Mouse (Mus musculus) Patski (cell line): ENCODE data around the gene Ucma. TPM values are rescaled to one million over a fixed set of nuclear protein-coding genes. Genes with fewer than 3 reads are reported as not detected.

Experiments
- ATAC-seq: fragments of 100-300 bp; one replicate; pipeline ENCODE4 v1.8.0; 2021
- CTCF ChIA-PET: fragments of 350-600 bp; sonication (Branson Sonifier 250); formaldehyde crosslinking; loops from one replicate; lab custom pipeline; 2022; ENCODE audit warnings: inconsistent platforms; lab: Charles Lee
- POLR2A ChIA-PET: fragments of 350-600 bp; sonication (Branson Sonifier 250); formaldehyde crosslinking; loops from one replicate; lab custom pipeline; 2022; ENCODE audit warnings: antibody characterized with exemption, inconsistent platforms; lab: Charles Lee
- DNase-seq: peaks from one replicate; pipeline ENCODE4 v3.0.0-alpha.2; 2011; ENCODE audit warnings: low read depth, low spot score
- H3K27me3 ChIP-seq: fragments of 371-371 bp; one replicate; pipeline ENCODE4 v1.5.1; 2021
- CTCF ChIP-seq: fragments of 100-300 bp; IDR thresholded peaks from one replicate; pipeline ENCODE4 v1.5.1; 2021
- in situ Hi-C: fragments of 300-500 bp; cut with MboI; formaldehyde crosslinking; loops from 3 replicates; pipeline ENCODE4 v1.11.1; 2018; ENCODE audit warnings: low pct_unique_long_range_greater_than_20kb, mixed read lengths
- polyA plus RNA-seq: library from polyadenylated mRNA; unstranded; gene quantifications from one replicate; pipeline ENCODE4 v1.2.3, GENCODE M21; 2021

The Ucma gene
- polyA plus RNA-seq, 1 experiment from 2014 or later = not detected

DNA sequence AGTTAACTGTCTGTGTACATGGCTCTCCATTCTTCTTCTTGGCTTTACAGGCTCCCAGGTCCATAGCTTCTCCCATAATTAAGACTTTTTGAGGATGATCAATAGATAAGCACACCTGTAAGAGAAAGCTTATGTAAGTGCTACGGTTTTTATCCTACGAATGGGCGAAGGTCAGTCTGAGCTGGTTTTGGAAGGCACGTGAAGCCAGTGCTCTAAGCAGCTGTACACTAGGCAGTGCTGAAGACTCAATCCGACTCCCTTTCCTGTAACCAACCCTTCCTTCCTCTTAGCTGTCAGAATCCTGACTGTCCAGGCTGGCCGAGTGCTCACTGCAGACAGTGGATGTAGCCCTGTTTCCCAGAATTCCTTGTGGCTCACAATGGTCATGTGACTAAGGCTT is 25.3 kb downstream of the Ucma start:
- POLR2A ChIA-PET = no interaction called here
- DNase-seq (no peak), ATAC-seq (no peak)
- no peaks in the 10 kb centered on the region for H3K27me3 ChIP-seq
- TF ChIP-seq CTCF = no peak
- CTCF ChIA-PET = no interaction called here
- in situ Hi-C loops = loop anchor here (10.0 kb wide), 1 partner anchor 86 kb away; the partner anchor contains the start of gene Phyh

- DNase-seq = no peak
- ChIA-PET CTCF (interaction anchor here (1.3 kb wide), 1 partner anchor 10 kb away, joined by 3 read pairs; no protein-coding TSS in a partner anchor), POLR2A (no interaction called here)
- ATAC-seq = no peak
- TF ChIP-seq CTCF = no peak
- H3K27me3 ChIP-seq = no peaks in the 10 kb centered on the region
- in situ Hi-C loops = loop anchor here (10.0 kb wide), 1 partner anchor 92 kb away; the partner anchor contains the start of gene Phyh
Observed at GRCm38 (mm10) chr2:5007107-5007506, 31.2 kb downstream of the Ucma start.

DNA sequence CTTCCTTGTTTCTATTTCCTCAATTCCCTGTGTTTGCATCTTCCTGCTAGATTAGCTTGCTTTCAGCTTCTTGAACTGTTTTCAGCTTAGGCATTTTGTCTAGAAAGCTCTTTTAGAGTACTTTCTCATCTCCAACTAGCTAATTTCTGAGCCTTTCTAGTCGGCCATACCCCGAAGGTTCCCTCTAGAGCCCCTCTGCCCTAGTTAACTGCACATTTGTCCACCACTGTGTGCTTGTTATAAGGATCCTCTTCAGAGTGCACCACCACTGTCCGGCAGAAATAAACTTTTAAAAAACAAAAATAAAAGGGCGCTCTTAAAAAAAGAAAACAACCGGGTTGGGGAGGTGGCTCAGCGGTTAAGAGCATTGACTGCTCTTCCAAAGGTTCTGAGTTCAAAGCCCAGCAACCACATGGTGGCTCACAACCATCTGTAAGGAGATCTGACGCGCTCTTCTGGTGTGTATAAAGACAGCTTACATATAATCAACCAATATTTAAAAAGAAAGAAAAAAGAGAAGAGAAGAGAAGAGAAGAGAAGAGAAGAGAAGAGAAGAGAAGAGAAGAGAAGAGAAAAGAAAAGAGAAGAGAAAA is 36.1 kb downstream of the Ucma start:
- no peak for ATAC-seq
- no peaks in the 10 kb centered on the region for H3K27me3 ChIP-seq
- no peak for TF ChIP-seq CTCF
- in situ Hi-C loops = no loop called here
- DNase-seq = no peak
- ChIA-PET POLR2A (no interaction called here), CTCF (no interaction called here)

GRCm38 (mm10) chr2:5012491-5013324 is 36.8 kb downstream of the Ucma start, which contains the start of gene Mcm10:
Gene Mcm10 (minus strand): TSS chr2:5012791.
- ChIA-PET CTCF (no interaction called here), POLR2A (no interaction called here)
- no peaks in the 10 kb centered on the region for H3K27me3 ChIP-seq
- ATAC-seq (peak; percentile 99), DNase-seq (peak; percentile 64)
- in situ Hi-C loops = no loop called here
- TF ChIP-seq CTCF = no peak

DNA sequence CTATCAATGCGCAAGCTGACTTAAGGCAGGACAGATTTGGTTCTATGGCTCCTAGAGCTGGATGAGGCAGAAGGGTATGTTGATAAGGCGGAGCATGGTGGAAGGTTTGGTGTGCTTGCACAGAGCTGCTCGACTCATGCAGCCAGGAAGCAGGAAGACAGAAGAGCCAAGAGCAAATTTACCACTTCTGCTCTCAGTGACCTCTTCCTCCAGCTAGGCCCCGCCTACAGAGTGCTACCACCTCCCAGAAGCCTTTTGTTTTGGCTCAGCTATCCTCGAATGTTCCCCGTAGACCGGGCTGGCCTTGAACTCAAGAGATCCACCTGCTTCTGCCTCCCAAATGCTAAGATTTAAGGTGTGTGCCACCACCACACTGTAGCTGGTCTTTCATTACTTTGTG is 38.7 kb downstream of the Ucma start:
- DNase-seq (no peak), ATAC-seq (no peak)
- H3K27me3 ChIP-seq = no peaks in the 10 kb centered on the region
- ChIA-PET CTCF (interaction anchor here (0.7 kb wide), 1 partner anchor 22 kb away, joined by 3 read pairs; no protein-coding TSS in a partner anchor), POLR2A (no interaction called here)
- no peak for TF ChIP-seq CTCF
- in situ Hi-C loops = no loop called here

GRCm38 (mm10) chr2:5015527-5015926 is 39.6 kb downstream of the Ucma start:
- no peaks in the 10 kb centered on the region for H3K27me3 ChIP-seq
- in situ Hi-C loops = no loop called here
- ChIA-PET POLR2A (no interaction called here), CTCF (no interaction called here)
- no peak for TF ChIP-seq CTCF
- ATAC-seq (no peak), DNase-seq (no peak)

DNA sequence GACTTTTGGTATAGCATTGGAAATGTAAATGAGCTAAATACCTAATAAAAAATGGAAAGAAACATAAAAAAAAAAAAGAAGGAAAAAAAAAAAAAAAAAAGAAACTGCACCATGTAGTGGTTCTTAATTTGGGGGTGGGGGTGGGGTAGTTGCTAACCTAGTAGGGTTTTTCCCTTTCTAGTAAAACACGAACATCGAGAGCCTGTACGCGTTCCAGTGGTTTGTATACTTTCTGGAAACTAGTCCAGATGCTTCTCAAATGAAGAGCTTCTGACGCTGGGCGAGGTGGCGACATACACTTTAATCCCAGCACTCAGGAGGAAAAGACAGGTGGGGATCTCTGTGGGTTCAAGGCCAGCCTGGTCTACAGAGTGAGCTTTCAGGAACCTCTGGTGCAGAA is 41.0 kb downstream of the Ucma start:
- DNase-seq (no peak), ATAC-seq (no peak)
- no peak for TF ChIP-seq CTCF
- ChIA-PET POLR2A (no interaction called here), CTCF (no interaction called here)
- H3K27me3 ChIP-seq = no peaks in the 10 kb centered on the region
- in situ Hi-C loops = no loop called here

DNA sequence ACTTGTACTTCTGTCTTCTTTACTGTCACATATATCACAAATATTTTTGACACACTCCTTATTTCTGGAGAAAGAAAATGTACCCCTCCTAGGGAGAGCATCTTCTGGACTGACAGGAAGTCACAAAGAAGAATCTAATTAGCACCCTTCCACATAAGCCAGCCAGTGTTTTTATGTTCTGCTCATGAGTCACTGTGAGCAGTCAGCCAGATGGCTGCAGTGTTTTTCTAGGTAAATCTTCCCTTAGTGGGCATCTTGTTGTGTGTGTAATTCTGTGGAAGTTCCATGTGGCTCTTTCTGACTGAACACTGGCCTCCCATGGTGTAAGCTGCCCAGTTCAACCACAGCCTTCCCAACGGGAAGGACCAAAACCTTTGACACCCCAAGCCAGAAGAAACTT is 43.8 kb downstream of the Ucma start:
- POLR2A ChIA-PET = no interaction called here
- in situ Hi-C loops = no loop called here
- no peaks in the 10 kb centered on the region for H3K27me3 ChIP-seq
- no peak for TF ChIP-seq CTCF
- DNase-seq (no peak), ATAC-seq (peak; percentile 76)
- CTCF ChIA-PET = no interaction called here

DNA sequence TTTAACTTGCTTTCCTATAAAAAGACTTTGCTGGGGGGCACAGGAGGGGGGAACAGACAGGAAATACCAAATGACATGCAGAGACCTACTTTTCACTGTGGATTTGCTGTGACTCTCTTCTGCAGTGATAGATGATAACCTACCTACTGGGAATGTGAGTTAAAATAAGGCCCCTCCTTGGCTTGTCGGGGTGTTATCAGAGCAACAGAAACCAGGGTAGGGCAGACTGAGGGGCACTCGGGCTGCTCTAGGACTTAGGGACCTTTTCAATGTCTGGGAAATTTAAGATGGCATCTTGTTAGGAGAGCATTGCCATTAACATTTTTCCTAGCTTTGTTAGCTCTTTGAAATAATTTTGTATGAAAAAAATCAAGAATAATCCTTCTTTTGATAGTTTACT is 47.4 kb downstream of the Ucma start:
- no peak for TF ChIP-seq CTCF
- ChIA-PET CTCF (interaction anchor here (0.9 kb wide), 1 partner anchor 10 kb away, joined by 4 read pairs; no protein-coding TSS in a partner anchor), POLR2A (no interaction called here)
- in situ Hi-C loops = no loop called here
- ATAC-seq (no peak), DNase-seq (no peak)
- no peaks in the 10 kb centered on the region for H3K27me3 ChIP-seq

DNA sequence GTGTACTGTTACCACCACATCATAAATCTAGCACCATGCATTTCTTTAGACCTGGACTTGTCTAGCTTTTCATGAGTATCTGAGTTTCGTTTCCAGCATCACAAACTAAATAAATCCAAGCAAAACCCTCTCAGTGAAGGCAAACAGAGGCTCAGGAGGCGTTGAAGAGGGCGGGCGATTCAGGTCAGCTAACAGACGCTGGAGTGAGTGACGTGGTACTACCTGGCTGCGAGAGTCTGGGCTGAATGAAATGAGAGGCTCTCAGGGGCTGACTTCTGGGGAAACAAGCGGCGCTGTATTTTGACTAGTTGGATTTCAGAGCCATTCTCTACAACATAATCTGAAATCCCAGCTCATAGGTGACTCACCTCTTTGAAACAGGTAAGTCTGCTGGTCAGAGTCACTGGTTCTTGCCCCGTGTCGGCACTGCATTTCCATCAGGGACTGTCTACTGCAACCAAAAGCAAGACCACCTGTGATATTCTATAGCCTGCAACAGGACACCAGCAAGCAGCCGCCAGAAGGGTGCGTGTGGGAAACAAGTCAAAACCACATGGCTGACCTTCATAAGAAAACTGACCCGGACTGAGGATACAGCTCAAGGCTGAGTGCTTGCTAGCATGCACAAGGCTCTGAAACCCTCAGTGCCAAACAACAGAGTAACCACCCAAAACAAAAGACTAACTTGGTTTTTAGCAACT is 47.9 kb downstream of the Ucma start:
- in situ Hi-C loops = no loop called here
- ATAC-seq = no peak
- CTCF ChIA-PET = interaction anchor here (0.9 kb wide), 1 partner anchor 9 kb away, joined by 4 read pairs; no protein-coding TSS in a partner anchor

More for the DNA sequence above, 47.9 kb downstream of the Ucma start:
- DNase-seq = no peak
- POLR2A ChIA-PET = no interaction called here
- no peaks in the 10 kb centered on the region for H3K27me3 ChIP-seq
- no peak for TF ChIP-seq CTCF
